Mouse (Mus musculus): ENCODE data around the gene Stk32c. TPM values are rescaled to one million over a fixed set of nuclear protein-coding genes. Genes with fewer than 3 reads are reported as not detected.

Gene Stk32c
- polyA plus RNA-seq (2021; fragmentation: Nextera tagmentation), result 2.2 and 3.3 TPM in 2 replicates
- long read RNA-seq, experiment 1, partial matches to known transcripts, result 3 of 4 reads
- long read RNA-seq, experiment 1, other reads (novel, unspliced or antisense), result 1 of 4 reads
- long read RNA-seq, experiment 2, partial matches to known transcripts, result 1 of 3 reads
- long read RNA-seq, experiment 2, other reads (novel, unspliced or antisense), result 1 of 3 reads

DNA sequence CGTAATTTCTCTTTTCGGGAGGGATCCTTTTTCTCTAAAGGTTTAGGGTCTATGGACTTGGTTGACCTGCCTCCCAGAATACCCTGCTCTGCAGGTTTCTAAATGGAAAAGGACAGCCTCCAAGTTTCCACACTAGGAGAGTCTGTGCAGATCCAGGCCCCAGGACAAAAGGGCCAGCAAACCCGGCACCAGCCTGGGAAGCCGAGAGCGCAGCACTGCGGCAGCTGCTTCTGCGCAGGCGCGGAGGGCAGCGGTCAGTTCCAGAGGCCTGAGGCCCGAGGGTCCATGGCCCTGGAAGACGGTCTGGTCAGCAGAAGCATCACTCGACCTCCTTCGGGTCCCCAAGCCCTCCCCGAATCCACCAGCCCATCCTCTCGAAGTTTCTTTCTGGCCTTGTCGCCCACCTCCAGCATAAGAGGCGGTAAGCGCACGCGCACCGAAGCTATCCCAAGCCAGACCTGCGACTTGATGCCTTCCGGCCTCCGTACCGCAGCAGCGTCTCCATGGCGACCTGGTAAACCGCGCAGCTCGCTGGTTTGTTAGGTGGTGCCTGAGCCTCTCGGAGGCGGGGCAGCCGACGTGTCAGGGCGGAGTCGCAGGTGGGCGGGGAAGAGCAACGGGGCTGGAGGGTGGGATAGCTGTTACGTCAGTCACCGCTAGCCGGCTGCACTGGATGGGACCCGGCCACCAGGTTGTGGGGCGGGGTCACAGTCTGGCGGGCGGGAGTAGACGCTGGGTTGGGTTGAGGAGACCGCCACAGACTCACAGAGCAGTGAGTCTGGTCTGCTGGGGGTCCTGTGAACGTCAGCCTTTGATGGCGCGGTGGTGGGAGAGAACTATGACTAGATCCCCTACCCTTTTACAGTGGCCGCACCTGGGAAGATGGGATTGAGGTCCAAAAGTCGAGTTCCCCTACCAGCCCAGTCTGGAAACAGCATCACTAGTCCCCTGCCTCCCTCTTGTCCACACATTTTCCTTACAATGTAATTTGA is at the start of gene Stk32c, which contains the start of gene Lrrc27:
Gene Stk32c (minus strand): TSS at position 554 of the 992 bp plus-strand sequence.
Gene Lrrc27 (plus strand): TSS at position 235 of the 992 bp plus-strand sequence.

DNA sequence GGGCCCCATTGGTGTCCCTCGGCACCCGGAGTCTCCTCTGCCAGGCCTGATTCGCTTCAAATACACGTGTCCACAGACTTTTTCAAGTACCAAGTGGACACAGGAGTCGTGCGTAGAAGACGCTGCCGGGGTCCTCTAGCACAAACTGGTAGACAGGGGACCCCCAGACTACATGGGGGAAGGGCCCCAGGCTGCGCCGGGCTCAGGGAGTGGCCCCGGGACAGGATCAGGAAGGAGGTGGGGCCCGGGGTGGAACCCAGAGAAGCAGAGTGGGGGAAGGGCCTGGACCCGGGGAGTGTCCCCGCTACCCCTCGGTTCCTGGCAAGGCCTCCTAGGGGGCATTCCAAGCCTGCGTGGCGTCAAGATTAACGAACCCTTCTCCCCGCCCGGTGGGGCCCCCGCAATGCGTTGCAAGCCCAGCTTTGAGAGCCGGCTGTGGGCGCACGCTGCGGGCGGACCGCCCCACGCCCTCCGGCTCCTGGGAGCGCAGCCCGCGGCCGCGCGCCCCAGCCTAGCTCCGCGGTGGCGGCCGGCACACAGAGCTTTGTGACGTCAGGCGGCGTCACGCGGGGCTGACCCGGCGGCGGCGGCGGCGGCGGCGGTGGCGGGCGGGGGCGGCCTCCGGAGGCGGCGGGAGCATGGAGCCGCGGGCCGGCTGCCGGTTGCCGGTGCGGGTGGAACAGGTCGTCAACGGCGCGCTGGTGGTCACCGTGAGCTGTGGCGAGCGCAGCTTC is 34.9 kb upstream of the Stk32c start, which contains the start of gene Pwwp2b:
Gene Pwwp2b (plus strand): TSS at position 602 of the 734 bp plus-strand sequence.

DNA sequence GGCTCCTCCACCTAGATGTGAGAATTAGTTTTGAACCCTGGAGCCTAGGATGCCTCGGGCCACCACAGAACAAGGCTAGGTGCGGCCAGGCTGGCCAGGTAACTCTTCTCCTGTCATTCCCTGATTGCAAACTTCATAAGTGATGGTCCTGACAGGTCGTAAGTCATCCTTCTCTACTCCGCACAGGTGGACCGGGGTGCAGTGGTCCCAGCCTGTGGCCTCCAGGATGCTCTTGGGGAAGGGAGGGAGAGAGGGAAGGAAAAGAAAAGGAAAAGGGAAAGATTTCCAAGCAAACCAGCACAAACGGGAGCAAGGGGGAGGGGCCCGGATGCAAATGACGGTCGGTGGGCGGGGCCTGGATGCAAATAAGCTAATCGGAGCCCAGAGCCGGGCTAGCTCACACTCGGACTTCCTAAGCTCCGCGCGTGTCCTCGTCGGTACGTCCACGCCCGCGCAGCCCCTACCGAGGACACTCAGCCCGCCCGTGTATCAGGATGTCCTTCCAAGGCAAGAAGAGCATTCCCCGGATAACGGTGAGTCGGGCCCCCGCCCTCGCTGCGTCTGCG is 127.4 kb downstream of the Stk32c start, which contains the start of gene Dpysl4:
Gene Dpysl4 (plus strand): TSS at position 373 of the 566 bp plus-strand sequence.

Other genes with a start within 250 kb of the Stk32c start
- gene Dpysl4, start 127.3 kb downstream of the Stk32c start, polyA plus RNA-seq (2021; fragmentation: Nextera tagmentation), result 8.6 and 13.6 TPM in 2 replicates
- gene Lrrc27, start 319 bp downstream of the Stk32c start, polyA plus RNA-seq (2021; fragmentation: Nextera tagmentation), result 4.4 and 5.3 TPM in 2 replicates
- 7.6 and 10.4 TPM in 2 replicates for gene Pwwp2b, start 35.2 kb upstream of the Stk32c start, polyA plus RNA-seq (2021; fragmentation: Nextera tagmentation)
- 3.9 and 5.3 TPM in 2 replicates for gene Inpp5a, start 175.8 kb upstream of the Stk32c start, polyA plus RNA-seq (2021; fragmentation: Nextera tagmentation)